Mouse (Mus musculus): ENCODE results near the gene Gm7073. TPM values are rescaled to one million over a fixed set of nuclear protein-coding genes. Genes with fewer than 3 reads are reported as not detected.

Gene Gm7073
- not detected for polyA plus RNA-seq (2012; fragmentation: generic; extraction: Trizol)

GRCm38 (mm10) chrX:60539149-60539548 is at the start of gene Gm7073:
Gene Gm7073, minus strand, starts transcription at chrX:60539249.

Other genes with a start within 250 kb of the Gm7073 start
- gene Atp11c, start 53.4 kb upstream of the Gm7073 start, polyA plus RNA-seq (2012; fragmentation: generic; extraction: Trizol), result under 1 TPM; 0.06 to 0.80 TPM